Mouse (Mus musculus): Measurements from ENCODE around the gene Gm5157. TPM values are rescaled to one million over a fixed set of nuclear protein-coding genes. Genes with fewer than 3 reads are reported as not detected.
"Not testable (repeated sequence)": the region's sequence is repeated elsewhere in the genome, so short reads cannot be mapped to it uniquely, and the experiment has no call there.

Gm5157 gene
- total RNA-seq (2021) = not detected
- long read RNA-seq, experiment 1 = 0 reads
- long read RNA-seq, experiment 2 = 0 reads

- intact Hi-C loops (cut with DNase I); DNase-seq: not testable (repeated sequence)
Observed at GRCm38 (mm10) chr7:21190323-21190722, at the start of gene Gm5157. Gm5157 (minus strand) TSS chr7:21190423.

GRCm38 (mm10) chr7:21161885-21162284 lies 28.3 kb downstream of the Gm5157 start, which contains the start of gene Vmn1r123:
Vmn1r123 (plus strand) TSS chr7:21162185.
- intact Hi-C loops (cut with DNase I); DNase-seq: not testable (repeated sequence)

Other genes starting within 250 kb of the Gm5157 start
- not detected for gene Vmn1r119, start 178.0 kb downstream of the Gm5157 start, total RNA-seq (2021)
- not detected for gene Vmn1r120, start 136.6 kb downstream of the Gm5157 start, total RNA-seq (2021)
- not detected for gene Vmn1r121, start 91.9 kb downstream of the Gm5157 start, total RNA-seq (2021)
- gene Vmn1r122, start 56.3 kb downstream of the Gm5157 start, total RNA-seq (2021) = not detected
- gene Vmn1r123, start 28.2 kb downstream of the Gm5157 start, total RNA-seq (2021) = not detected
- gene Vmn1r124, start 70.2 kb upstream of the Gm5157 start, total RNA-seq (2021) = not detected
- not detected for gene Vmn1r125, start 81.8 kb upstream of the Gm5157 start, total RNA-seq (2021)
- gene Vmn1r126, start 111.0 kb upstream of the Gm5157 start, total RNA-seq (2021) = not detected
- gene Vmn1r127, start 129.4 kb upstream of the Gm5157 start, total RNA-seq (2021) = not detected
- not detected for gene Vmn1r128, start 158.9 kb upstream of the Gm5157 start, total RNA-seq (2021)
- gene Vmn1r129, start 170.9 kb upstream of the Gm5157 start, total RNA-seq (2021) = not detected
- gene Gm6882, start 242.3 kb upstream of the Gm5157 start, total RNA-seq (2021) = not detected

All from heart, postnatal 14 days (tissue).